Mouse (Mus musculus) right cerebral cortex, postnatal 36 days (tissue): Measurements from ENCODE around the gene Mif4gd.
"Not testable (repeated sequence)": the region's sequence is repeated elsewhere in the genome, so short reads cannot be mapped to it uniquely, and the experiment has no call there.

Experiments
- DNase-seq, 2 experiments: peaks; one replicate each; pipeline ENCODE4 v3.0.0; 2022; ENCODE audit warnings: low spot score in 2 of 2, mixed read lengths in 1 of 2

The Mif4gd gene

GRCm38 (mm10) chr11:115612410-115613137 lies at the start of gene Mif4gd:
TSS of gene Mif4gd (minus strand) at chr11:115612969.
- DNase-seq: peak; percentile 58 to 61

- DNase-seq: peak; percentile 54 to 56
These were observed 47.6 kb upstream of the Mif4gd start for GRCm38 (mm10) chr11:115660376-115660775.

- DNase-seq: peak in 1 of 2 experiments; percentile 56
These were observed 45.8 kb upstream of the Mif4gd start for GRCm38 (mm10) chr11:115658521-115658920.

GRCm38 (mm10) chr11:115654128-115654527 lies 41.4 kb upstream of the Mif4gd start:
- no peak for DNase-seq

- peak; percentile 39 to 55 for DNase-seq
These were observed 40.4 kb upstream of the Mif4gd start for GRCm38 (mm10) chr11:115653194-115653593.

GRCm38 (mm10) chr11:115651680-115652079 lies 38.9 kb upstream of the Mif4gd start:
- DNase-seq: no peak

GRCm38 (mm10) chr11:115649706-115650105 lies 36.9 kb upstream of the Mif4gd start:
- DNase-seq: peak in 1 of 2 experiments; percentile 34

- no peak for DNase-seq
These were observed 34.7 kb upstream of the Mif4gd start for GRCm38 (mm10) chr11:115647459-115647858.

GRCm38 (mm10) chr11:115646439-115646838 lies 33.7 kb upstream of the Mif4gd start:
- no peak for DNase-seq

GRCm38 (mm10) chr11:115645498-115645897 lies 32.7 kb upstream of the Mif4gd start:
- DNase-seq: not testable (repeated sequence)

GRCm38 (mm10) chr11:115644308-115644707 lies 31.5 kb upstream of the Mif4gd start:
- no peak for DNase-seq

- DNase-seq: no peak
These were observed 30.5 kb upstream of the Mif4gd start for GRCm38 (mm10) chr11:115643265-115643664.

GRCm38 (mm10) chr11:115642705-115643104 lies 29.9 kb upstream of the Mif4gd start:
- DNase-seq: no peak

GRCm38 (mm10) chr11:115641664-115642036 lies 28.9 kb upstream of the Mif4gd start:
- DNase-seq: no peak

GRCm38 (mm10) chr11:115640978-115641663 lies 28.4 kb upstream of the Mif4gd start:
- no peak for DNase-seq

- DNase-seq: no peak
These were observed 27.6 kb upstream of the Mif4gd start for GRCm38 (mm10) chr11:115640311-115640828.

- DNase-seq: no peak
These were observed 26.8 kb upstream of the Mif4gd start for GRCm38 (mm10) chr11:115639540-115639939.

GRCm38 (mm10) chr11:115638498-115639409 lies 26.0 kb upstream of the Mif4gd start:
- no peak for DNase-seq

GRCm38 (mm10) chr11:115636960-115637359 lies 24.2 kb upstream of the Mif4gd start:
- DNase-seq: no peak

- no peak for DNase-seq
These were observed 22.7 kb upstream of the Mif4gd start for GRCm38 (mm10) chr11:115635484-115635883.

- no peak for DNase-seq
These were observed 22.3 kb upstream of the Mif4gd start for GRCm38 (mm10) chr11:115635041-115635440.

- DNase-seq: no peak
These were observed 21.3 kb upstream of the Mif4gd start for GRCm38 (mm10) chr11:115634109-115634508.
